Mouse (Mus musculus): ENCODE data around the gene Rufy1. TPM values are rescaled to one million over a fixed set of nuclear protein-coding genes. Genes with fewer than 3 reads are reported as not detected.

Gene Rufy1
- polyA plus RNA-seq, 1 experiment: 13.9 TPM

- no peak overlapping the region for H3ac ChIP-seq (ENCODE audit: control insufficient read depth, insufficient read length)
- peak overlapping the region; percentile 58 for H3K4me2 ChIP-seq (ENCODE audit: low read depth)
- peaks cover 34% of the 10 kb centered on the region for H3K27me3 ChIP-seq (ENCODE audit: control insufficient read depth, insufficient read depth, insufficient read length)
- H3K36me3 ChIP-seq (ENCODE audit: control insufficient read depth, insufficient read depth): no peaks in the 10 kb centered on the region
- no peak overlapping the region for H3K4me3 ChIP-seq
- no peak for TF ChIP-seq USF1 (IDR thresholded peaks at IDR 0.05; ENCODE audit: low read depth)
- TF ChIP-seq E2F4 (IDR thresholded peaks at IDR 0.05; ENCODE audit: insufficient read depth): no peak
- no peak for TF ChIP-seq TCF12 (IDR thresholded peaks at IDR 0.05; ENCODE audit: insufficient read depth, poor library complexity, severe bottlenecking)
- TF ChIP-seq SRF (IDR thresholded peaks at IDR 0.05; ENCODE audit: control insufficient read depth, insufficient read length, low read depth): no peak
- TF ChIP-seq POLR2A (IDR thresholded peaks at IDR 0.05; ENCODE audit: insufficient read length, low read depth): no peak
- no peaks in the 10 kb centered on the region for H3K79me2 ChIP-seq (ENCODE audit: control insufficient read depth, insufficient read depth)
Observed at GRCm38 (mm10) chr11:50358950-50359861, 71.7 kb downstream of the Rufy1 start.

- TF ChIP-seq E2F4 (IDR thresholded peaks at IDR 0.05; ENCODE audit: insufficient read depth): no peak
- TF ChIP-seq CEBPB (IDR thresholded peaks at IDR 0.05; ENCODE audit: insufficient read depth, poor library complexity, severe bottlenecking): no peak
- no peak for TF ChIP-seq MYOG (IDR thresholded peaks at IDR 0.05; ENCODE audit: control insufficient read depth in 1 of 3, insufficient read depth in 1 of 3, insufficient read length in 2 of 3, low read depth in 2 of 3)
- TF ChIP-seq SRF (IDR thresholded peaks at IDR 0.05; ENCODE audit: control insufficient read depth, insufficient read length, low read depth): no peak
- no peak for TF ChIP-seq MAX (IDR thresholded peaks at IDR 0.05; ENCODE audit: low read depth)
- TF ChIP-seq REST (IDR thresholded peaks at IDR 0.05; ENCODE audit: insufficient read depth, insufficient read length): no peak
- TF ChIP-seq POLR2AphosphoS2 (IDR thresholded peaks at IDR 0.05; ENCODE audit: insufficient read length, low read depth): no peak
- TF ChIP-seq MYOD1 (IDR thresholded peaks at IDR 0.05; ENCODE audit: control insufficient read depth in 1 of 3, insufficient read length in 2 of 3, low read depth in 2 of 3): no peak
- TF ChIP-seq TCF3 (IDR thresholded peaks at IDR 0.05; ENCODE audit: insufficient read length, low read depth): no peak
- TF ChIP-seq TCF12 (IDR thresholded peaks at IDR 0.05; ENCODE audit: insufficient read depth, poor library complexity, severe bottlenecking): no peak
- TF ChIP-seq POLR2A (IDR thresholded peaks at IDR 0.05; ENCODE audit: insufficient read length, low read depth): no peak
- no peak for TF ChIP-seq USF1 (IDR thresholded peaks at IDR 0.05; ENCODE audit: low read depth)
- no peak overlapping the region for H3K4me3 ChIP-seq
- H3K79me2 ChIP-seq (ENCODE audit: control insufficient read depth, insufficient read depth): no peaks in the 10 kb centered on the region
- no peak overlapping the region for H3ac ChIP-seq (ENCODE audit: control insufficient read depth, insufficient read length)
- no peak overlapping the region for H3K4me2 ChIP-seq (ENCODE audit: low read depth)
- peaks cover 34% of the 10 kb centered on the region for H3K27me3 ChIP-seq (ENCODE audit: control insufficient read depth, insufficient read depth, insufficient read length)
- no peaks in the 10 kb centered on the region for H3K36me3 ChIP-seq (ENCODE audit: control insufficient read depth, insufficient read depth)
Observed at GRCm38 (mm10) chr11:50355395-50355794, 75.5 kb downstream of the Rufy1 start.

DNA sequence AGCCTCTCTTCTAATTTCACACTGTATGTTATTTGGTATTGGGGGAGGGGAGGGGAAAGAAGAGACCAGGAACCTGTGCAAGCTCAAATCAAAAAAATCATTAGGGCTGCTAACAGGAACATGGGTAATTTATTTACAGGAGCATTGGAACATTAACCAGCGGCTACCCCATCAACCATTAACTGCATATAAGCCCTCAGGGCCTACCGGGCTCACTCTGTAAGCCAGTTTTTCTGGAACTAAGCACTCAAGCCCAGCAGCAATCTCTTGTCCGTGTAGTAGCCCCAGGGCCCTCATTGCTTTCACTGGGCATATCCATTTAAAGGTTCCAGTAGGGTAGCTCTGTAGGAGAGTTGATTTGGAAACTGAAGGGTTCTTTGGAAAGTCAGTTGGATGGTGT, 76.1 kb downstream of the Rufy1 start:
- peaks cover 34% of the 10 kb centered on the region for H3K27me3 ChIP-seq (ENCODE audit: control insufficient read depth, insufficient read depth, insufficient read length)
- TF ChIP-seq REST (IDR thresholded peaks at IDR 0.05; ENCODE audit: insufficient read depth, insufficient read length) (no peak), SRF (IDR thresholded peaks at IDR 0.05; ENCODE audit: control insufficient read depth, insufficient read length, low read depth) (no peak), MYOD1 (IDR thresholded peaks at IDR 0.05; ENCODE audit: control insufficient read depth in 1 of 3, insufficient read length in 2 of 3, low read depth in 2 of 3) (no peak), POLR2A (IDR thresholded peaks at IDR 0.05; ENCODE audit: insufficient read length, low read depth) (no peak), CEBPB (IDR thresholded peaks at IDR 0.05; ENCODE audit: insufficient read depth, poor library complexity, severe bottlenecking) (no peak), TCF3 (IDR thresholded peaks at IDR 0.05; ENCODE audit: insufficient read length, low read depth) (no peak), E2F4 (IDR thresholded peaks at IDR 0.05; ENCODE audit: insufficient read depth) (no peak), TCF12 (IDR thresholded peaks at IDR 0.05; ENCODE audit: insufficient read depth, poor library complexity, severe bottlenecking) (no peak), POLR2AphosphoS2 (IDR thresholded peaks at IDR 0.05; ENCODE audit: insufficient read length, low read depth) (no peak), MYOG (IDR thresholded peaks at IDR 0.05; ENCODE audit: control insufficient read depth in 1 of 3, insufficient read depth in 1 of 3, insufficient read length in 2 of 3, low read depth in 2 of 3) (no peak), MAX (IDR thresholded peaks at IDR 0.05; ENCODE audit: low read depth) (no peak), USF1 (IDR thresholded peaks at IDR 0.05; ENCODE audit: low read depth) (no peak)
- H3K4me2 ChIP-seq (ENCODE audit: low read depth): no peak overlapping the region
- no peak overlapping the region for H3K4me3 ChIP-seq
- no peaks in the 10 kb centered on the region for H3K79me2 ChIP-seq (ENCODE audit: control insufficient read depth, insufficient read depth)
- H3ac ChIP-seq (ENCODE audit: control insufficient read depth, insufficient read length): no peak overlapping the region
- no peaks in the 10 kb centered on the region for H3K36me3 ChIP-seq (ENCODE audit: control insufficient read depth, insufficient read depth)

GRCm38 (mm10) chr11:50354162-50354561, 76.8 kb downstream of the Rufy1 start, which contains the start of gene Cby3:
TSS of gene Cby3 (plus strand) at chr11:50354462.
- TF ChIP-seq SRF (IDR thresholded peaks at IDR 0.05; ENCODE audit: control insufficient read depth, insufficient read length, low read depth) (no peak), MAX (IDR thresholded peaks at IDR 0.05; ENCODE audit: low read depth) (no peak), REST (IDR thresholded peaks at IDR 0.05; ENCODE audit: insufficient read depth, insufficient read length) (no peak), CEBPB (IDR thresholded peaks at IDR 0.05; ENCODE audit: insufficient read depth, poor library complexity, severe bottlenecking) (no peak), TCF3 (IDR thresholded peaks at IDR 0.05; ENCODE audit: insufficient read length, low read depth) (no peak), MYOD1 (IDR thresholded peaks at IDR 0.05; ENCODE audit: control insufficient read depth in 1 of 3, insufficient read length in 2 of 3, low read depth in 2 of 3) (no peak), USF1 (IDR thresholded peaks at IDR 0.05; ENCODE audit: low read depth) (no peak), E2F4 (IDR thresholded peaks at IDR 0.05; ENCODE audit: insufficient read depth) (no peak)
- Histone ChIP-seq H3K36me3 (ENCODE audit: control insufficient read depth, insufficient read depth) (no peaks in the 10 kb centered on the region), H3K27me3 (ENCODE audit: control insufficient read depth, insufficient read depth, insufficient read length) (peaks cover 27% of the 10 kb centered on the region), H3K79me2 (ENCODE audit: control insufficient read depth, insufficient read depth) (no peaks in the 10 kb centered on the region), H3ac (ENCODE audit: control insufficient read depth, insufficient read length) (no peak within 1 kb of the TSS), H3K4me2 (ENCODE audit: low read depth) (no peak within 1 kb of the TSS), H3K4me3 (no peak within 1 kb of the TSS)

All from myocyte (in vitro differentiated cells).